ENCODE assay signal across 25 mouse cellular contexts in the genomic region with DNA sequence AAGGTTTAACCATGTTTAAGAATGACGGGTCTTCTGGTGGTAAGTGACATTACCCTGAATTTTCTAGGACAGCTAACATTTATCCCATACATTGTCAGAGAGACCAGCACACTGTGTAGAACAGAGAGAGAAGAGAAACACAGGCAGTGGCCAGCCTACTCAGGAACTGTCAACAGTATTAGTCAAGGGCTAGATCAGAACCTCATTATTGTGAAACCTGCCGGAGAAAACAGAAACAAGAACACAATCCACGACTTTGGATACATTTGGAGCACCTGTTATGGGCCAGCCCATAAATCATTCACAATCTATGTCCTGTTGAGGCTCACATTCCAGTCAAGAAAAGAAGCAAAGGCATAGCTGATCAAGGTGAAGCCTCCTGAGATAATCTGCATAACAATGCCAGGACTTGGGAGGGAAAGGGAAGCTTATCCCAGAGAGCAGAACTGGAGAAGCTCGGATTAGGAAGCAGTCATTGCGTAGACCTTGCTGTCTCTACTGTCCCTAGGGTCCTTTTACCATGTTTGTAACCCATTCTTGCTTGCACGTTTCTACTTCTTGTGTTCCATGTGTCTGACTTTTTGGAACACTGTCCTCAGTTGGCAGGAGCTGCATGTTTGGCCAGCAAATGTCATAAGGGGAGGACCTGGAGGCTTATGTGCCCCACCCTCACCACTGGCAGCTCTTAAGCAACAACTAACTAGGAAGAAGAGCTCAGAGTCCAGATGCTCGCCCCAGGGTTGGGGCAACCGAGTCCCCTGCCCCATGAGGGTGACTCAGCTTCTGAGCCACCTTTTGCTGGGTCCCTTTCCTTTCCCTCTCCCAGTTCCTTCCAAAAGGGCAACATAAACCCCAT.
A peak's percentile ranks its signal among the peaks of the same experiment; 100 is the strongest.
DNase-seq lines count a peak whose midpoint lies in the region; ATAC-seq lines count a peak whose summit lies in the region.
"Had no signal": no experiment of that assay in that cellular context is flagged by ENCODE, and none has a peak within 500 bp of the region (broad histone marks: within the 10 kb centered on the region; RNA-seq: fewer than 3 reads in every experiment).

No protein-coding gene starts in this region.

- no peak overlapping the region for H3K9ac ChIP-seq in hindbrain, embryonic 16.5 days (ENCODE audit: low read depth, low read length)
- H3K9ac ChIP-seq: embryonic facial prominence, embryonic 15.5 days; kidney, embryonic 15.5 days; limb, embryonic 15.5 days; lung, embryonic 14.5 days; midbrain, embryonic 12.5 days; neural tube, embryonic 15.5 days had no signal

- no peaks in the 10 kb centered on the region for H3K36me3 ChIP-seq in heart, embryonic 10.5 days
- H3K36me3 ChIP-seq in hindbrain, embryonic 16.5 days (ENCODE audit: control insufficient read depth, insufficient read depth, low read length), result peaks cover 2% of the 10 kb centered on the region; the same call in 1 of the 2 replicates
- H3K36me3 ChIP-seq: embryonic facial prominence, embryonic 15.5 days; forebrain, embryonic 10.5 days; kidney, embryonic 15.5 days; midbrain, embryonic 12.5 days had no signal

- no peaks in the 10 kb centered on the region for H3K9me3 ChIP-seq in heart, embryonic 10.5 days
- H3K9me3 ChIP-seq in hindbrain, embryonic 16.5 days (ENCODE audit: control insufficient read depth, low read length), result no peaks in the 10 kb centered on the region
- H3K9me3 ChIP-seq: embryonic facial prominence, embryonic 15.5 days; forebrain, embryonic 10.5 days; hindbrain, embryonic 10.5 days; kidney, embryonic 15.5 days; limb, embryonic 15.5 days; midbrain, embryonic 12.5 days; neural tube, embryonic 15.5 days had no signal

- H3K4me1 ChIP-seq in heart, embryonic 10.5 days, result no peaks in the 10 kb centered on the region
- no peaks in the 10 kb centered on the region for H3K4me1 ChIP-seq in hindbrain, embryonic 16.5 days (ENCODE audit: control insufficient read depth, insufficient read depth, low read depth, low read length)
- H3K4me1 ChIP-seq: embryonic facial prominence, embryonic 15.5 days; forebrain, embryonic 10.5 days; hindbrain, embryonic 10.5 days; kidney, embryonic 15.5 days; limb, embryonic 15.5 days; midbrain, embryonic 12.5 days; neural tube, embryonic 15.5 days had no signal

- H3K27ac ChIP-seq in heart, embryonic 10.5 days, result no peak overlapping the region
- no peak overlapping the region for H3K27ac ChIP-seq in hindbrain, embryonic 16.5 days (ENCODE audit: low read depth, low read length)
- H3K27ac ChIP-seq: embryonic facial prominence, embryonic 15.5 days; forebrain, embryonic 10.5 days; heart, adult 2 months; hindbrain, embryonic 10.5 days; kidney, embryonic 15.5 days; limb, embryonic 15.5 days; midbrain, embryonic 12.5 days; neural tube, embryonic 15.5 days; stomach, postnatal 0 days had no signal

- ATAC-seq in granulocyte monocyte progenitor cell, adult 5-6 weeks (replicated peaks; ENCODE audit: poor library complexity, severe bottlenecking), result peak; percentile 85
- ATAC-seq in hindbrain, embryonic 16.5 days, result no peak

- H3K4me2 ChIP-seq in hindbrain, embryonic 16.5 days (ENCODE audit: low read length), result no peak overlapping the region
- H3K4me2 ChIP-seq: embryonic facial prominence, embryonic 15.5 days; kidney, embryonic 15.5 days; limb, embryonic 15.5 days; lung, embryonic 14.5 days; midbrain, embryonic 12.5 days; neural tube, embryonic 15.5 days had no signal

- DNase-seq in adrenal gland, adult 2 months, result peak; percentile 10
- no peak for DNase-seq in adrenal gland, postnatal 4 days (ENCODE audit: low spot score in 2 of 2)
- peak; percentile 10 to 14 for DNase-seq in heart, adult 9 months (ENCODE audit: low spot score in 2 of 2)
- no peak for DNase-seq in heart, embryonic 10.5 days (ENCODE audit: low spot score)
- DNase-seq in R1 (ENCODE audit: low read depth, low spot score), result peak; percentile 75
- no peak for DNase-seq in cerebellum, postnatal 36 days
- DNase-seq: cerebellum, adult 8-10 months; embryo, embryonic 11 days; lung, embryonic 14.5 days; lung, postnatal 4 days; right cerebral cortex, postnatal 25 days; thymus, postnatal 14 days had no signal

- H3K27me3 ChIP-seq in heart, embryonic 10.5 days (ENCODE audit: insufficient read depth, poor library complexity, severe bottlenecking), result no peaks in the 10 kb centered on the region
- H3K27me3 ChIP-seq in hindbrain, embryonic 16.5 days (replicated peaks; ENCODE audit: control insufficient read depth, insufficient read depth, low read length), result no peaks in the 10 kb centered on the region
- H3K27me3 ChIP-seq: CH12.LX; embryonic facial prominence, embryonic 15.5 days; kidney, embryonic 15.5 days; limb, embryonic 15.5 days; midbrain, embryonic 12.5 days; neural tube, embryonic 15.5 days had no signal

- WGBS in heart, embryonic 10.5 days, result 75% methylated on average over 8 of the region's 8 CpGs
- WGBS in hindbrain, embryonic 16.5 days, result 79% methylated on average over 8 of the region's 8 CpGs

- no peak overlapping the region for H3K4me3 ChIP-seq in heart, embryonic 10.5 days
- no peak overlapping the region for H3K4me3 ChIP-seq in hindbrain, embryonic 16.5 days (ENCODE audit: low read length)
- H3K4me3 ChIP-seq: embryonic facial prominence, embryonic 15.5 days; forebrain, embryonic 10.5 days; heart, adult 2 months; hindbrain, embryonic 10.5 days; kidney, embryonic 15.5 days; limb, embryonic 15.5 days; midbrain, embryonic 12.5 days; myocyte; neural tube, embryonic 15.5 days had no signal

Comparison
In these comparisons a context has a peak if more than half of its experiments do, and no peak if none do; other contexts are left out.
1. DNase-seq: peak in adrenal gland, adult 2 months (single experiment), heart, adult 9 months (2 of 2) and R1 (single experiment); none in adrenal gland, postnatal 4 days (0 of 2), heart, embryonic 10.5 days (single experiment) and cerebellum, postnatal 36 days (0 of 2).